Mouse (Mus musculus) adrenal gland, postnatal 36 days (tissue): ENCODE results near the gene Tm6sf1. TPM values are rescaled to one million over a fixed set of nuclear protein-coding genes. Genes with fewer than 3 reads are reported as not detected.

Experiments
- DNase-seq, 2 experiments: peaks; one replicate each; pipeline ENCODE4 v3.0.0; 2021; ENCODE audit warnings: mixed read lengths in 1 of 2
- total RNA-seq, 2 experiments: library from RNA; stranded (reverse); gene quantifications; 2 replicates each; pipeline ENCODE4 v1.2.3; 2021

Gene Tm6sf1
- total RNA-seq, 2 experiments from 2014 or later = 10.5 to 18.3 TPM

GRCm38 (mm10) chr7:81881600-81881999, 22.8 kb downstream of the Tm6sf1 start:
- peak; percentile 88 to 90 for DNase-seq

DNA sequence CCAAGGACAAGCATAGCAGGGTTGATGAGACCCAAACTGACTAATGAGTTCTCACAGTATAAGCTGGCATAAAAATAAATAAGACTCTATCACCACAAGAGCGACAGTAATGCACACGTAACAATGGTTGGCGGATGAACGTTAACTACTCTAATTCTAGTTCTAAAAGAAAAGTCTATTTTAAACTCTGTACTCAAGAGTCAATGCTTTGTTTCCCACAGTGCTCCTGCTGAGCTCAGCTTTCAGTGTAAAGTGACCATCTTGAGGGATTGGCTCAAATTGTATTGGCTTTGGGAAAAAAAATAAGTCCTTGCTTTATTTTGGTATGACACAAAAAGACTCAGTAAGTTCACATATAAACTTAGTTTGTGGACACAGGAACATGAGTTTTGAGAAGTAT, 26.3 kb downstream of the Tm6sf1 start:
- DNase-seq = no peak

- no peak for DNase-seq
Measured at GRCm38 (mm10) chr7:81899361-81899760, 40.6 kb downstream of the Tm6sf1 start.

DNA sequence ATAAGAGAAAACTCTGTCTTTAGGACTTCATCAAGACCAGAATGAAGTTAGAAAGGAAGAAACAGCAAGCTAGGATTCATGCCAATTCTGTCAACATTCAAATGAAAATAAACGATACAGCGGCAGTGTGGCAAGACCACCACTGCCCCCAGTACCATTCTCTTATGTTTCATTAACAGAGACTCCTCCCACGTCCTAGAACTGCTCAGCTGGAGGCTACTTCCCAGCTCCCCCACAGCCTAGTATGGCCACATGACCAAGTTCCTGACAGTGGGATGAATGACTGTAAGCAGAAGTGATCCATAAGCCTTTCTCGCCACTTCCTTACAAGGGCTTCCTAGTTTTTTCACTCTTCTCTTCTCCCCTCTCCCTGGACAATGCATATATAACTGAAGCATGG, 45.3 kb downstream of the Tm6sf1 start:
- DNase-seq = no peak

GRCm38 (mm10) chr7:81904926-81905325, 46.1 kb downstream of the Tm6sf1 start:
- no peak for DNase-seq

DNA sequence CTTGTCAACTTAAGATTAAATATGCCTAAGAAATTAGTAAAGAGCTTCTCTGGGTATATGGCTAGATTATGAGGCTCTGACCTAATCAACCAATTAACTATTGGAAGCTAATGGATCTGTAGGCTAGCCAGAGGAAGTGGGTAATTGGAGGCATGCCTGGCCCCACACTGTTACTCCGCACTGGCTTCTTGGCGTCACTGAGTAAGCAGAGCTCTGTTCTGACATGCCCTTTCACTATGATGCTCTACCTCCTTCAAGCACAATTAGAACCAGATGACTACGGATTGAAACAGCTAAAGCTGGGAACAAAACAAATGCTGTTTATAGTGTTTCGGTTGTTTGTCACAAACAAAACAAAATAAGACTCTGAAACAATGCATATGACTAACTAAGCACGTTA, 59.5 kb downstream of the Tm6sf1 start:
- no peak for DNase-seq

- no peak for DNase-seq
Measured at GRCm38 (mm10) chr7:81920314-81920713, 61.5 kb downstream of the Tm6sf1 start.

GRCm38 (mm10) chr7:81921379-81921952, 62.7 kb downstream of the Tm6sf1 start:
- no peak for DNase-seq

- no peak for DNase-seq
Measured at GRCm38 (mm10) chr7:81928998-81929397, 70.2 kb downstream of the Tm6sf1 start.

GRCm38 (mm10) chr7:81932521-81933045, 73.8 kb downstream of the Tm6sf1 start:
- peak in 1 of 2 experiments; percentile 5 for DNase-seq

- peak in 1 of 2 experiments; percentile 9 for DNase-seq
Measured at GRCm38 (mm10) chr7:81933061-81933600, 74.3 kb downstream of the Tm6sf1 start.

GRCm38 (mm10) chr7:81933601-81934266, 74.9 kb downstream of the Tm6sf1 start:
- peak; percentile 76 to 81 for DNase-seq

Other genes with a start within 250 kb of the Tm6sf1 start
- gene Homer2, start 151.5 kb upstream of the Tm6sf1 start, total RNA-seq = 1 to 10 TPM; 2.3 to 5.1 TPM
- 10 to 100 TPM; 38.7 to 57.4 TPM for gene Ramac, start 96.1 kb upstream of the Tm6sf1 start, total RNA-seq
- 10 to 100 TPM; 30.9 to 41.0 TPM for gene 3110040N11Rik, start 69.5 kb upstream of the Tm6sf1 start, total RNA-seq
- gene Btbd1, start 29.6 kb upstream of the Tm6sf1 start, total RNA-seq = 100 to 1,000 TPM; 115 to 123 TPM
- not detected for gene Gm10160, start 3.2 kb upstream of the Tm6sf1 start, total RNA-seq
- gene Hdgfl3, start 75.5 kb downstream of the Tm6sf1 start, total RNA-seq = 10 to 100 TPM; 11.6 to 12.0 TPM
- under 1 TPM; 0.63 to 0.73 TPM for gene Bnc1, start 133.3 kb downstream of the Tm6sf1 start, total RNA-seq